ENCODE assay signal across 11 mouse cellular contexts in genomic region chr15:98111791-98112190, GRCm38 (mm10). TPM values are rescaled to one million over a fixed set of nuclear protein-coding genes. Genes with fewer than 3 reads are reported as not detected.
A peak's percentile ranks its signal among the peaks of the same experiment; 100 is the strongest.
DNase-seq lines count a peak whose midpoint lies in the region; TF ChIP-seq lines count a peak whose summit lies in the region.
"Had no signal": no experiment of that assay in that cellular context is flagged by ENCODE, and none has a peak within 500 bp of the region (broad histone marks: within the 10 kb centered on the region; RNA-seq: fewer than 3 reads in every experiment).

No protein-coding gene starts in this region.

- peak overlapping the region; percentile 95 for H3K4me3 ChIP-seq in gastrocnemius, adult 2 months
- H3K4me3 ChIP-seq: limb, embryonic 13.5 days; midbrain, embryonic 12.5 days had no signal

- intact Hi-C loops in gastrocnemius, adult 2 months (cut with DNase I), result no loop called here
- intact Hi-C loops in gastrocnemius, postnatal 36 days (cut with DNase I), result loop anchor here (5.0 kb wide), 1 partner anchor 36 kb away; no protein-coding TSS in a partner anchor

- no peak for TF ChIP-seq CTCF in gastrocnemius, adult 2 months (IDR thresholded peaks at IDR 0.05)

- peak; percentile 80 for DNase-seq in gastrocnemius, adult 2 months
- DNase-seq in gastrocnemius, postnatal 36 days, result no peak
- DNase-seq in lung, postnatal 25 days (ENCODE audit: low spot score), result peak; percentile 14
- DNase-seq in lung, postnatal 10 days, result no peak
- DNase-seq in kidney, adult 9 months, result peak; percentile 28
- DNase-seq in right cerebral cortex, adult 18-20 months, result no peak
- no peak for DNase-seq in cerebellum, postnatal 36 days
- DNase-seq in adrenal gland, postnatal 14 days, result no peak
- DNase-seq: cerebellum, adult 11-12 months had no signal

- H3K27ac ChIP-seq in gastrocnemius, adult 2 months, result peak overlapping the region; percentile 94
- H3K27ac ChIP-seq: limb, embryonic 13.5 days; midbrain, embryonic 12.5 days had no signal

RNA-seq across cellular contexts. Expression of gene Senp1, which starts 18.2 kb away (rescaled TPM):
- 1 to 10 TPM; 7.4 to 8.5 TPM for total RNA-seq in gastrocnemius, adult 2 months (2021)
- 1 to 10 TPM; 6.0 to 8.1 TPM for total RNA-seq in gastrocnemius, postnatal 36 days (2021)
- total RNA-seq in adrenal gland, postnatal 14 days (2021), result 17.6 and 21.1 TPM in 2 replicates

RNA-seq across cellular contexts. Expression of gene Pfkm, which starts 19.4 kb away (rescaled TPM):
- total RNA-seq in gastrocnemius, adult 2 months (2021), result 1,000 to 10,000 TPM; 2,669 to 2,908 TPM
- total RNA-seq in gastrocnemius, postnatal 36 days (2021), result 1,000 to 10,000 TPM; 2,575 to 2,874 TPM
- 66.1 and 72.0 TPM in 2 replicates for total RNA-seq in adrenal gland, postnatal 14 days (2021)

RNA-seq across cellular contexts. Expression of gene Asb8, which starts 53.6 kb away (rescaled TPM):
- total RNA-seq in gastrocnemius, adult 2 months (2021), result 100 to 1,000 TPM in 1 of 2 experiments, 10 to 100 TPM in 1; 97.8 to 124 TPM
- 100 to 1,000 TPM; 107 to 122 TPM for total RNA-seq in gastrocnemius, postnatal 36 days (2021)
- total RNA-seq in adrenal gland, postnatal 14 days (2021), result 40.1 and 45.2 TPM in 2 replicates

RNA-seq across cellular contexts. Expression of gene Ccdc184, which starts 55.2 kb away (rescaled TPM):
- total RNA-seq in gastrocnemius, adult 2 months (2021), result not detected
- not detected for total RNA-seq in gastrocnemius, postnatal 36 days (2021)
- 0.70 and 0.94 TPM in 2 replicates for total RNA-seq in adrenal gland, postnatal 14 days (2021)

Comparison
In these comparisons a context has a peak if more than half of its experiments do, and no peak if none do; other contexts are left out.
1. DNase-seq: peak in gastrocnemius, adult 2 months (single experiment), lung, postnatal 25 days (single experiment) and kidney, adult 9 months (single experiment); none in gastrocnemius, postnatal 36 days (0 of 2), lung, postnatal 10 days (single experiment), right cerebral cortex, adult 18-20 months (single experiment), cerebellum, postnatal 36 days (0 of 2) and adrenal gland, postnatal 14 days (single experiment).
2. RNA of gene Pfkm, which starts 19.4 kb away (total RNA-seq): 2,669 to 2,908 TPM in gastrocnemius, adult 2 months and 2,575 to 2,874 TPM in gastrocnemius, postnatal 36 days; 66.1 to 72.0 TPM in adrenal gland, postnatal 14 days; every median in the first group is over 10 times any median in the second.